Mouse (Mus musculus): ENCODE measurements at regions not wholly inside any gene's neighbourhood (a gene's known extent, or its start where the extent isn't known, plus 50 kb on each side); places are given as distances from the start of the nearest gene placed in this dataset.

GRCm38 (mm10) chr9:85550455-85550854 lies 198.7 kb downstream of the Ibtk start:
- H3K4me1 ChIP-seq (ENCODE audit: control insufficient read depth, low read depth, low read length): no peaks in the 10 kb centered on the region
- 35% methylated on average over 3 of the region's 3 CpGs for WGBS (ENCODE audit: insufficient replicate concordance)
- no peaks in the 10 kb centered on the region for H3K36me3 ChIP-seq (ENCODE audit: control insufficient read depth, insufficient read depth)
- H3K9me3 ChIP-seq (replicated peaks; ENCODE audit: control insufficient read depth, low read length): no peaks in the 10 kb centered on the region
- no peak overlapping the region for H3K27ac ChIP-seq (ENCODE audit: low read length)
- H3K27me3 ChIP-seq (ENCODE audit: control insufficient read depth, insufficient read depth, low read depth, low read length): no peaks in the 10 kb centered on the region
- no peak overlapping the region for H3K9ac ChIP-seq (ENCODE audit: low read depth, low read length)
- no peak overlapping the region for H3K4me3 ChIP-seq (ENCODE audit: low read depth, low read length)
- no peak overlapping the region for H3K4me2 ChIP-seq (ENCODE audit: low read depth, low read length)
- ATAC-seq (ENCODE audit: low read depth): no peak

GRCm38 (mm10) chr9:85546226-85546625 lies 202.9 kb downstream of the Ibtk start:
- Histone ChIP-seq H3K4me2 (ENCODE audit: low read depth, low read length) (no peak overlapping the region), H3K27me3 (ENCODE audit: control insufficient read depth, insufficient read depth, low read depth, low read length) (no peaks in the 10 kb centered on the region), H3K27ac (ENCODE audit: low read length) (no peak overlapping the region), H3K9me3 (replicated peaks; ENCODE audit: control insufficient read depth, low read length) (no peaks in the 10 kb centered on the region), H3K4me3 (ENCODE audit: low read depth, low read length) (no peak overlapping the region), H3K9ac (ENCODE audit: low read depth, low read length) (no peak overlapping the region), H3K36me3 (ENCODE audit: control insufficient read depth, insufficient read depth) (no peaks in the 10 kb centered on the region), H3K4me1 (ENCODE audit: control insufficient read depth, low read depth, low read length) (no peaks in the 10 kb centered on the region)
- 55% methylated on average over 2 of the region's 2 CpGs for WGBS (ENCODE audit: insufficient replicate concordance)
- ATAC-seq (ENCODE audit: low read depth): no peak

- no peak overlapping the region for H3K9ac ChIP-seq (ENCODE audit: low read depth, low read length)
- no peak overlapping the region for H3K4me3 ChIP-seq (ENCODE audit: low read depth, low read length)
- H3K36me3 ChIP-seq (ENCODE audit: control insufficient read depth, insufficient read depth): no peaks in the 10 kb centered on the region
- no peaks in the 10 kb centered on the region for H3K4me1 ChIP-seq (ENCODE audit: control insufficient read depth, low read depth, low read length)
- no peak overlapping the region for H3K27ac ChIP-seq (ENCODE audit: low read length)
- ATAC-seq (ENCODE audit: low read depth): no peak
- WGBS (ENCODE audit: insufficient replicate concordance): 66% methylated on average over 1 of the region's 1 CpGs
- H3K27me3 ChIP-seq (ENCODE audit: control insufficient read depth, insufficient read depth, low read depth, low read length): no peaks in the 10 kb centered on the region
- no peak overlapping the region for H3K4me2 ChIP-seq (ENCODE audit: low read depth, low read length)
- no peaks in the 10 kb centered on the region for H3K9me3 ChIP-seq (replicated peaks; ENCODE audit: control insufficient read depth, low read length)
Observed at GRCm38 (mm10) chr9:85545566-85545965, 203.6 kb downstream of the Ibtk start.

- ATAC-seq (ENCODE audit: low read depth): no peak
- Histone ChIP-seq H3K9me3 (replicated peaks; ENCODE audit: control insufficient read depth, low read length) (no peaks in the 10 kb centered on the region), H3K36me3 (ENCODE audit: control insufficient read depth, insufficient read depth) (no peaks in the 10 kb centered on the region), H3K27me3 (ENCODE audit: control insufficient read depth, insufficient read depth, low read depth, low read length) (no peaks in the 10 kb centered on the region), H3K27ac (ENCODE audit: low read length) (no peak overlapping the region), H3K4me2 (ENCODE audit: low read depth, low read length) (no peak overlapping the region), H3K4me3 (ENCODE audit: low read depth, low read length) (no peak overlapping the region), H3K9ac (ENCODE audit: low read depth, low read length) (no peak overlapping the region), H3K4me1 (ENCODE audit: control insufficient read depth, low read depth, low read length) (no peaks in the 10 kb centered on the region)
- 14% methylated on average over 3 of the region's 3 CpGs for WGBS (ENCODE audit: insufficient replicate concordance)
Observed at GRCm38 (mm10) chr9:85538557-85538956, 210.6 kb downstream of the Ibtk start.

GRCm38 (mm10) chr9:85528421-85528820 lies 201.3 kb upstream of the Tent5a start:
- 82% methylated on average over 3 of the region's 3 CpGs for WGBS (ENCODE audit: insufficient replicate concordance)
- Histone ChIP-seq H3K4me1 (ENCODE audit: control insufficient read depth, low read depth, low read length) (no peaks in the 10 kb centered on the region), H3K9me3 (replicated peaks; ENCODE audit: control insufficient read depth, low read length) (no peaks in the 10 kb centered on the region), H3K4me2 (ENCODE audit: low read depth, low read length) (no peak overlapping the region), H3K36me3 (ENCODE audit: control insufficient read depth, insufficient read depth) (no peaks in the 10 kb centered on the region), H3K27me3 (ENCODE audit: control insufficient read depth, insufficient read depth, low read depth, low read length) (no peaks in the 10 kb centered on the region), H3K27ac (ENCODE audit: low read length) (no peak overlapping the region), H3K9ac (ENCODE audit: low read depth, low read length) (no peak overlapping the region), H3K4me3 (ENCODE audit: low read depth, low read length) (no peak overlapping the region)
- no peak for ATAC-seq (ENCODE audit: low read depth)

- Histone ChIP-seq H3K9ac (ENCODE audit: low read depth, low read length) (no peak overlapping the region), H3K27me3 (ENCODE audit: control insufficient read depth, insufficient read depth, low read depth, low read length) (no peaks in the 10 kb centered on the region), H3K27ac (ENCODE audit: low read length) (no peak overlapping the region), H3K4me3 (ENCODE audit: low read depth, low read length) (no peak overlapping the region), H3K4me1 (ENCODE audit: control insufficient read depth, low read depth, low read length) (no peaks in the 10 kb centered on the region), H3K36me3 (ENCODE audit: control insufficient read depth, insufficient read depth) (no peaks in the 10 kb centered on the region), H3K9me3 (replicated peaks; ENCODE audit: control insufficient read depth, low read length) (no peaks in the 10 kb centered on the region), H3K4me2 (ENCODE audit: low read depth, low read length) (no peak overlapping the region)
- no peak for ATAC-seq (ENCODE audit: low read depth)
Observed at GRCm38 (mm10) chr9:85524733-85525132, 197.6 kb upstream of the Tent5a start.

GRCm38 (mm10) chr9:85521342-85521741 lies 194.2 kb upstream of the Tent5a start:
- Histone ChIP-seq H3K36me3 (ENCODE audit: control insufficient read depth, insufficient read depth) (no peaks in the 10 kb centered on the region), H3K4me3 (ENCODE audit: low read depth, low read length) (no peak overlapping the region), H3K4me1 (ENCODE audit: control insufficient read depth, low read depth, low read length) (no peaks in the 10 kb centered on the region), H3K27ac (ENCODE audit: low read length) (no peak overlapping the region), H3K27me3 (ENCODE audit: control insufficient read depth, insufficient read depth, low read depth, low read length) (no peaks in the 10 kb centered on the region), H3K9ac (ENCODE audit: low read depth, low read length) (no peak overlapping the region), H3K9me3 (replicated peaks; ENCODE audit: control insufficient read depth, low read length) (no peaks in the 10 kb centered on the region), H3K4me2 (ENCODE audit: low read depth, low read length) (no peak overlapping the region)
- 39% methylated on average over 2 of the region's 2 CpGs for WGBS (ENCODE audit: insufficient replicate concordance)
- ATAC-seq (ENCODE audit: low read depth): no peak

GRCm38 (mm10) chr9:85520941-85521340 lies 193.8 kb upstream of the Tent5a start:
- Histone ChIP-seq H3K4me1 (ENCODE audit: control insufficient read depth, low read depth, low read length) (no peaks in the 10 kb centered on the region), H3K36me3 (ENCODE audit: control insufficient read depth, insufficient read depth) (no peaks in the 10 kb centered on the region), H3K9me3 (replicated peaks; ENCODE audit: control insufficient read depth, low read length) (no peaks in the 10 kb centered on the region), H3K27me3 (ENCODE audit: control insufficient read depth, insufficient read depth, low read depth, low read length) (no peaks in the 10 kb centered on the region), H3K9ac (ENCODE audit: low read depth, low read length) (no peak overlapping the region), H3K4me2 (ENCODE audit: low read depth, low read length) (no peak overlapping the region), H3K27ac (ENCODE audit: low read length) (no peak overlapping the region), H3K4me3 (ENCODE audit: low read depth, low read length) (no peak overlapping the region)
- WGBS (ENCODE audit: insufficient replicate concordance): 36% methylated on average over 6 of the region's 6 CpGs
- no peak for ATAC-seq (ENCODE audit: low read depth)

- Histone ChIP-seq H3K4me3 (ENCODE audit: low read depth, low read length) (no peak overlapping the region), H3K36me3 (ENCODE audit: control insufficient read depth, insufficient read depth) (no peaks in the 10 kb centered on the region), H3K27me3 (ENCODE audit: control insufficient read depth, insufficient read depth, low read depth, low read length) (no peaks in the 10 kb centered on the region), H3K4me2 (ENCODE audit: low read depth, low read length) (no peak overlapping the region), H3K9ac (ENCODE audit: low read depth, low read length) (no peak overlapping the region), H3K27ac (ENCODE audit: low read length) (no peak overlapping the region), H3K9me3 (replicated peaks; ENCODE audit: control insufficient read depth, low read length) (no peaks in the 10 kb centered on the region), H3K4me1 (ENCODE audit: control insufficient read depth, low read depth, low read length) (no peaks in the 10 kb centered on the region)
- no peak for ATAC-seq (ENCODE audit: low read depth)
- 54% methylated on average over 4 of the region's 4 CpGs for WGBS (ENCODE audit: insufficient replicate concordance)
Observed at GRCm38 (mm10) chr9:85499006-85499405, 171.9 kb upstream of the Tent5a start.

GRCm38 (mm10) chr9:85497348-85497747 lies 170.2 kb upstream of the Tent5a start:
- no peaks in the 10 kb centered on the region for H3K36me3 ChIP-seq (ENCODE audit: control insufficient read depth, insufficient read depth)
- no peak overlapping the region for H3K9ac ChIP-seq (ENCODE audit: low read depth, low read length)
- H3K9me3 ChIP-seq (replicated peaks; ENCODE audit: control insufficient read depth, low read length): no peaks in the 10 kb centered on the region
- H3K27me3 ChIP-seq (ENCODE audit: control insufficient read depth, insufficient read depth, low read depth, low read length): no peaks in the 10 kb centered on the region
- H3K4me3 ChIP-seq (ENCODE audit: low read depth, low read length): no peak overlapping the region
- H3K27ac ChIP-seq (ENCODE audit: low read length): no peak overlapping the region
- 83% methylated on average over 1 of the region's 1 CpGs for WGBS (ENCODE audit: insufficient replicate concordance)
- no peaks in the 10 kb centered on the region for H3K4me1 ChIP-seq (ENCODE audit: control insufficient read depth, low read depth, low read length)
- no peak overlapping the region for H3K4me2 ChIP-seq (ENCODE audit: low read depth, low read length)
- no peak for ATAC-seq (ENCODE audit: low read depth)

Measured in liver, embryonic 16.5 days (tissue).